8 mouse cellular contexts compared by ENCODE assay signal in genomic region chr15:99126081-99126815, GRCm38 (mm10). TPM values are rescaled to one million over a fixed set of nuclear protein-coding genes. Genes with fewer than 3 reads are reported as not detected.
DNase-seq lines count a peak whose midpoint lies in the region; ATAC-seq and TF ChIP-seq lines count a peak whose summit lies in the region.

No protein-coding gene starts in this region.

- CTCF ChIA-PET in Patski (lab: Charles Lee), result no interaction called here

- H3K4me3 ChIP-seq in hindbrain, embryonic 15.5 days, result peak overlapping the region; percentile 85

- H3K27ac ChIP-seq in hindbrain, embryonic 15.5 days (replicated peaks), result peak overlapping the region; percentile 96

- in situ Hi-C loops in Patski (cut with MboI; ENCODE audit: low pct_unique_long_range_greater_than_20kb), result no loop called here

- DNase-seq in Patski (ENCODE audit: low read depth, low spot score), result peak; percentile 30
- peak; percentile 93 for DNase-seq in cerebellum, postnatal 14 days
- DNase-seq in frontal cortex, postnatal 36 days (ENCODE audit: low spot score in 2 of 2), result peak; percentile 92 to 93
- peak; percentile 75 for DNase-seq in left cerebral cortex, adult 11 months (ENCODE audit: low spot score)
- DNase-seq in lung, postnatal 25 days (ENCODE audit: low spot score), result peak; percentile 85
- DNase-seq in right cerebral cortex, adult 18-20 months, result peak; percentile 89
- DNase-seq in urinary bladder, postnatal 25 days (ENCODE audit: low spot score), result peak; percentile 86

- WGBS in hindbrain, embryonic 15.5 days, result 0% methylated on average over 102 of the region's 115 CpGs

- no peak for TF ChIP-seq CTCF in Patski (IDR thresholded peaks at IDR 0.05)

- POLR2A ChIA-PET in Patski (lab: Charles Lee), result no interaction called here

- H3K27me3 ChIP-seq in Patski, result no peaks in the 10 kb centered on the region
- H3K27me3 ChIP-seq in hindbrain, embryonic 15.5 days, result no peaks in the 10 kb centered on the region

- H3K9me3 ChIP-seq in hindbrain, embryonic 15.5 days, result no peaks in the 10 kb centered on the region

- peak overlapping the region; percentile 62 for H3K9ac ChIP-seq in hindbrain, embryonic 15.5 days

- H3K36me3 ChIP-seq in hindbrain, embryonic 15.5 days, result no peaks in the 10 kb centered on the region

- peaks cover 36% of the 10 kb centered on the region for H3K4me1 ChIP-seq in hindbrain, embryonic 15.5 days (replicated peaks)

- peak overlapping the region; percentile 86 for H3K4me2 ChIP-seq in hindbrain, embryonic 15.5 days

- peak; percentile 73 for ATAC-seq in Patski
- ATAC-seq in hindbrain, embryonic 15.5 days (ENCODE audit: low FRiP score, low read depth), result peak; percentile 88

RNA-seq across cellular contexts. Expression of gene Spats2, which starts 0.5 kb away (rescaled TPM):
- 43.8 TPM for polyA plus RNA-seq in Patski (2021)
- 32.3 and 34.9 TPM in 2 replicates for polyA plus RNA-seq in hindbrain, embryonic 15.5 days (2015; fragmentation: Nextera tagmentation; extraction: Ambion mirVana)

RNA-seq across cellular contexts. Expression of gene Dnajc22, which starts 33.3 kb away (rescaled TPM):
- polyA plus RNA-seq in Patski (2021), result 1.9 TPM
- polyA plus RNA-seq in hindbrain, embryonic 15.5 days (2015; fragmentation: Nextera tagmentation; extraction: Ambion mirVana), result 1.1 and 1.3 TPM in 2 replicates

RNA-seq across cellular contexts. Expression of gene C1ql4, which starts 38.6 kb away (rescaled TPM):
- 0.24 TPM for polyA plus RNA-seq in Patski (2021)
- 6.4 and 7.8 TPM in 2 replicates for polyA plus RNA-seq in hindbrain, embryonic 15.5 days (2015; fragmentation: Nextera tagmentation; extraction: Ambion mirVana)

RNA-seq across cellular contexts. Expression of gene Troap, which starts 51.9 kb away (rescaled TPM):
- polyA plus RNA-seq in Patski (2021), result 23.7 TPM
- 8.5 and 10.1 TPM in 2 replicates for polyA plus RNA-seq in hindbrain, embryonic 15.5 days (2015; fragmentation: Nextera tagmentation; extraction: Ambion mirVana)

Comparison
In these comparisons a context has a peak if more than half of its experiments do, and no peak if none do; other contexts are left out.
1. Peak in every context shown above with its lines: DNase-seq, ATAC-seq, H3K4me3 ChIP-seq and H3K27ac ChIP-seq.
2. DNase-seq: peak in every context shown above with its lines; median percentile 93 in cerebellum, postnatal 14 days; 92 in frontal cortex, postnatal 36 days; 89 in right cerebral cortex, adult 18-20 months; 86 in urinary bladder, postnatal 25 days; 85 in lung, postnatal 25 days; 75 in left cerebral cortex, adult 11 months; 30 in Patski.